Mouse (Mus musculus): ENCODE data around the gene Hal. TPM values are rescaled to one million over a fixed set of nuclear protein-coding genes. Genes with fewer than 3 reads are reported as not detected.

Hal gene
- total RNA-seq, 4 experiments from 2014 or later = 0.05 to 0.29 (median 0.25) TPM; not detected in 1

GRCm38 (mm10) chr10:93567066-93567465, 78.5 kb downstream of the Hal start:
- no peak for DNase-seq (ENCODE audit: low spot score)

DNA sequence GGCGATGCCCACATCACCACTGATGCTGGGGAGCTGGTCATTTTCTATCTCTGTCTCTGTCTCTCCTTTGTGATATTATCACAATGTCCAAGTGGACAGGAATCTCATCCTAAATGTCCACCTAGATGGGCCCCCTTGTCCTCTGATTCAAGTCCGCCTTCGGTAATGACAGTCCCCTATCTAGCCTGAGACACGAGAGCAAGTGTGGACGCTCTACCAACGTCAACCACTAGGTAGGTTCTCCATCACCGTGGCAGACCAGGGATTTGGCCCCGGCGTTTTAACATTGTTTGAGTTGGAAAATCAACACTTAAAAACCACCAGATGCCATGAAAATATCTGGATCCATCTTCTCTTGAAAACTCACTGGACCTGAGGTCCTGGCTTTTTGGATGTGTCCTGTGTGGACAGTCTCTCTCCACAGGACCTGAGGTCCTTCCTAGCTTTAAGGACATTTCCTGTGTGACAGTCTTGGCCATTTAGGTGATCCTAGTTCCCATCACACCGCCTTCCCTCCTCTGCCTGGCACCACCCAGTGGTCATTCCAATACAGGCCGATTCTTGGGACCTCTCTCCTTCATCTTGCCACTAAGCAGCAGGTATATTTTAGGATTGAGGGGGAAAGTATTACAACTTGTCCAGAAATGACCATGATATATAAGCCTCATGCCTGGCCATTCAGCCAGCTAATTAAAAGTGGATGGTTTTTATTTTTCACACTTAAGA, 79.4 kb downstream of the Hal start:
- DNase-seq (ENCODE audit: low spot score) = no peak

DNA sequence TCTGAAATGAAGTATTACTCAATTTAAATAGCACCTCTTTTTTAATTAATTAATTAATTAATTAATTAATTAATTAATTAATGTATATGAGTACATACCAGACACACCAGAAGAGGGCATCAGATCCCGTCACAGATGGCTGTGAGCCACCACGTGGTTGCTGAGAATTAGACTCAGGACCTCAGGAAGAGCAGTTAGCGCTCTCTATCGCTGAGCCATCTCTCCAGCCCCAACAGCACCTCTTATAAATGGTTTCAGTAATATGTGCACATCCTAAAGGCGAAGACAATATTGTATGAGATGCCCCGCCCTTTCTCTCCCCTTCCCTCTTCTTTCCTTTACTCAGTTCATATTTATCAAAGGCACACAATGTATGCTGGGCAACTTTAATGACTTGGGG, 80.1 kb downstream of the Hal start:
- no peak for DNase-seq (ENCODE audit: low spot score)

Other genes starting within 250 kb of the Hal start
- gene Elk3, start 177.6 kb upstream of the Hal start, total RNA-seq (2022) = 10 to 100 TPM; 32.0 to 37.6 (median 35.2) TPM
- gene Lta4h, start 35.4 kb upstream of the Hal start, total RNA-seq (2022) = 10 to 100 TPM; 32.4 to 38.7 (median 33.0) TPM
- gene Amdhd1, start 51.3 kb downstream of the Hal start, total RNA-seq (2022) = not detected
- not detected for gene Ccdc38, start 51.9 kb downstream of the Hal start, total RNA-seq (2022)
- 10 to 100 TPM in 2 of 4 experiments, 1 to 10 TPM in 2; 7.5 to 12.3 (median 10.9) TPM for gene Snrpf, start 100.9 kb downstream of the Hal start, total RNA-seq (2022)
- 10 to 100 TPM; 11.0 to 15.5 (median 11.9) TPM for gene Ntn4, start 151.9 kb downstream of the Hal start, total RNA-seq (2022)